Mouse (Mus musculus) MEL-GATA-1-ER (cell line): ENCODE measurements around the gene Nmnat2.

Experiments used
- DNase-seq: peaks from one replicate; pipeline ENCODE4 v3.0.0-alpha.2; 2012; ENCODE audit warnings: low read depth; ENCODE audit errors: extremely low read depth

Nmnat2 gene

GRCm38 (mm10) chr1:153122764-153123163 is 168.0 kb downstream of the Nmnat2 start:
- DNase-seq = no peak

- no peak for DNase-seq
Measured at GRCm38 (mm10) chr1:153124502-153124901, 169.7 kb downstream of the Nmnat2 start.

DNA sequence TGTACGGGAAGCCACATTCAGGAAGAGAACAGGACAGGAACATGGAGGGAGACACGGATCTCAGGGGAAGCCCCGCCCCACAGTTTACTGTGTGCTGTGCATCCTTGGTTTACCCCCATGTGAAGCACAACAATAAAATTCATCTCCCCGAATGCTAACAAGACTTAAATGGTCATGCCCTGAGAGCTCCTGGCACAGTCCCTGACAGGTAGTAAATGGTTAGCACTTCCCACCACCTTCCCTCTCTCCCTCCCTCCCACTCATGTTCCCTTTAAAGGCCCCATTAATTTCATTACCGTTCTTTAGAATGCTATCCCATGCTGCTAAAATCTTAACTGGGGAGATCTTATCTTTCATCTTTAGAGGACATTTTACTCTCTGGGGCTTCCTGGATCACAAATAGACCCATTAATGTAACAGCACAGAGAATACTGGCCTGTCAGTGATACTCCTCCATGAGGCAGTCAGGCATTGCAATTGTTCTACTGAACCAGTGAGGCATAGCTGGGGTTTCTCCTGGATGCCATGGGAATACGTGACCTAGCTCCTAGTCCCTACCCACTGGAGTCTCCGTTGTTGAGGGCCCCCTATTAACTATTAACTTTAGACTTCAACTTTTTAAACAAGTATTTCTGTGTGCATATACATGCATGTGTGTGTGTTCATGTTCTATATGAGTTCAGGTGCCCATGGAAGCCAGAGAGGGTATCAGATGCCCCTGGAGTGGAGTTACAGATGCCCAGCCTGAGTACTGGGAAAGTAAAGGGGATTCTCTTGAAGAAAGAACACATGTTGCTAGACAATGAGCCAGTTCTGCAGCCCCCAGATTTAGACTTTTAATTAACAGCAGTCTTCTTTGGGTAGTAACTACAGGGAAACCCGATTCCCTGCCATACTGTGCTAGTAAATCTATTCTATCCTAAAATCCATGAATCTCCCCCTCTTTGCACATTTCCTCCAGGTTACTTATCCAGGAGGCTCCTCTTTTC is 170.8 kb downstream of the Nmnat2 start:
- no peak for DNase-seq

DNA sequence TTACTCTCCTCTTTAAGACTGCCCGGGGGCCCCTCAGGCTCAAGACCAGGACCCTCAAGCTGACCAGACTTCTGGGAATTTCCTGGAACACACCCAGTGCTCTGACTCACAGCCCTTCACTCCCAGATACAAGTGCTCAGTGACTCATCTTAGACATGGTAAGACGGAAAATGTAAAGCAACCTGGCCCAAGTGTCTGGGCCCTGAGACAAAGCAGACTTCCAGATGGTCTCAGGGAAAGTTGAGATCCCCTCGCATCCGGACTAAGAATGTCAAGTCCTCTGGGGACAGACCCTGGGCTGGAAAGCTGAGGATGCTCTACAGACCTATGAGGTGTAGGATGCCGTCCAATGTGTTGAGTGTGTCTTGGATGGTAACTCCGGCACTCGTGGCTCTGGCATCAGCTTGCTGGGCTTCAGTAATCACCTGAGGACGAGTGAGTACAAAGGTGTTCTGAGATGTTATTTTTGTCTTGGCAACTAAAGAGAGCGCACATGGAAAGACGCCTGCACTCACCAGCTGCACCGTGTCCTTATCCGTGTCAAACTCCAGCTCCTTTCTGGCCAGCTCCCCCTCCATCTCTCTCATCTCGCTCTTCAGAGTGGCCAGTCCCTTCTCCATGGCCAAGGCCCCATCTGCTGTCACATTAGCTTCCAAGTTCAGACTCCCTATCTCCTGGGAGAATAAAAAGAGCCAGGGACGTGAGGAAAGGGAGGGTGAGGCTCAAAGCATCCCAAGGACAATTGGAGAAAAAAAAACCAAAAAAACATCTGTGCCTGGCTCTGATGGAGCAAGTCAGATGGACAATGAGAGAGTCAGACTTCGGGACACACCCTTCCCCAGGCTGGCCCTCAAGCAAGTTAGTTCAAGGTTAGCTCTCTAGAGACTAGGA is 171.9 kb downstream of the Nmnat2 start:
- no peak for DNase-seq

DNA sequence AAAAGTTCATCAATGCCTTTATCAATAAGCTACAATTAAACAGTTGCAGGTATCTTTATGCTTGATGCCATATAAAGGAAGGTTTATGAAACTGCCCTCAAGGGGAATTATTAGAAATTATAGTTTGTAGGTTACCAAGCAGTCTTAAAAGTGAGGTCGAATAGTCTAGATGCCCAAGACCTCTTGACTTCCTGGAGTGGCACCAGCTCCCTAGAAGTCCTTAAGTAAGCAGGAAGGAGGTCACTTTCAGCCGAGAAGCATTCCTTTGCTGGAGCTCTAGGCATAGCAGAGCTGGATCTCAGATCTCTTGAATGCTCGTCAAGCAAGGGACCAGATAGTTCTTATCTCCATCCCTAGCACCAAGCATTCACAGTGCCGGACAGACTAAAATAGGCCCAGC is 172.8 kb downstream of the Nmnat2 start:
- no peak for DNase-seq

DNA sequence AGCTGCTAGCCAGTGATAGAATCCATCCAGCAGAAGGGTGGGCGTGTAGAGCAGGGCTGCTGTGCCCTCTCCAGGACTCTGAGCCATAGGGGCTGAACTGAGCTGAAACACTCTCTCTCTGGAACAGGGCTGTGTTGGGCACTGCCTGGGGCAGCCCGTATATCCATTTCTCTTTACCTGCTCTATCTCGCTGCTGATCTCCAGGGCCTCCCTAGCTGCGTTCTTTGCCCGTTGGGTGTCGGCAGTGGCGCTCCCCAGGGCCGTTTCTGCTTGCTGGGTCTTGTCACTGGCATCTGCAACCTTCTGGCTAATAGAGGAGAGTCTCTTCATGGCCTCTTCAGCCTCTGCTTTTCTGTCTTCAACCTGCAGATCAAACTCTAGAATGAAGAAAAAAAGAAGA is 174.0 kb downstream of the Nmnat2 start:
- no peak for DNase-seq

GRCm38 (mm10) chr1:153129992-153130713 is 175.4 kb downstream of the Nmnat2 start:
- no peak for DNase-seq

DNA sequence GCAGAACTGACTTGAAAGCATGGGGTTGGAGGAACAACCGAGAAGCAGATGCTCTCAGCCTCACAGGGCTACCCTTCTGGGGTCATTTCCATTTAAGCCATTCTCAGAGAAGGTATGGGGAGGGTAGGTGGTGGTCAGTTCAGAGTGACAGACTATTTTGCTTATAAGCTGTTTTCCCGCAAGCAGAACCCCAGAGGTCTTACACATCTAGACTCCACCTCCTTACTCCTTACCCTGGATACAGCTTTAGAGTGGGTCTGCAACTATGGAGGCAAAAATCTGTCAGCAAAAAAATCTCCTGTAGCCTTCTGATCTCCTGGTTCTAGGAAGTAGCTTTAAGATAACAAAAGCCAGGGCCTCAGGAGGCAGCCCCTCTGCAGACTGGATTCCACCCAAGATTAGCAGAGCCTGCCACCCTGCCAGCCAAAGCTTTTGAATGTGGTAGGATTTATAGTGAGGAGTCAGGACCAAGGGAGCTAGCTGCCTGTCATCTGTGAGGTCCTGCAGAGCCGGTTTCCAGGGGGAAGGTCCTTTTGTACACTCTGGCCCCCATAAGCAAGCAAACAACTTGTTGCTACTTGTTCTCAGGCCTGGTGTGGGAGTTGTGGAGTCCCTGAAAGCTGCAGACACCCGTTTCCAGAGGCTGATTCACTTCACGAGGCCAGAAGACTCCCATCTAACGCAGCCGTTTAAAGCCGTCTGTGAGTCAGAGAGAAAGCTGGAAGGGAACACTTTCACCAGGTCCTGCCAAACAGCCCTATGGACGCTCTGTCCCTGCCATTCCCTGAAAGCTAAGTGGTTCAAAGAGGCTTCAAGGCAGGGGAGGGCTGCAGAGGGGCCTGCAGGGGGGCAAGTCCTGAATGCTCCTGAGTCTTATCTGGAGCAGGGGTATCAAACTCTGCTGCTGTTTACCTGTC is 179.3 kb downstream of the Nmnat2 start:
- no peak for DNase-seq

GRCm38 (mm10) chr1:153136647-153137046 is 181.9 kb downstream of the Nmnat2 start:
- DNase-seq = no peak

DNA sequence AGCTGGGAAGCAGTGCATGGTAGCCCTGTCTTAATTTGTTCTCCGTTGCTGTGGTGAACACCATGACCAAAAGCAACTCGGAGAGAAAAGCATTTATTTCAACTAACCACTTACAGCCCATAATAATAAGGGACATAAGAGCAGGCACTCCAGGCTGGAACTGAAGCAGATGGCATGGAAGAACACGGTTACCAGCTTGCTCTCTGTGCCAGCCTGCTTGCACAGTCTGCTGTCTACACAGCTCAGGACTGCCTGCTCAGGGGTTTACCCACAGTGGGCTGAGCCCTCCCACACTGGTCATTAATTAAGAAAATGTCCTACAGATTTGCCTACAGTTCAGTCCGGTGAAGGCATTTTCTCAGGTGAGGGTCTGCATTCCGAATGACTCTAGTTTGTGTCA is 183.7 kb downstream of the Nmnat2 start:
- no peak for DNase-seq

DNA sequence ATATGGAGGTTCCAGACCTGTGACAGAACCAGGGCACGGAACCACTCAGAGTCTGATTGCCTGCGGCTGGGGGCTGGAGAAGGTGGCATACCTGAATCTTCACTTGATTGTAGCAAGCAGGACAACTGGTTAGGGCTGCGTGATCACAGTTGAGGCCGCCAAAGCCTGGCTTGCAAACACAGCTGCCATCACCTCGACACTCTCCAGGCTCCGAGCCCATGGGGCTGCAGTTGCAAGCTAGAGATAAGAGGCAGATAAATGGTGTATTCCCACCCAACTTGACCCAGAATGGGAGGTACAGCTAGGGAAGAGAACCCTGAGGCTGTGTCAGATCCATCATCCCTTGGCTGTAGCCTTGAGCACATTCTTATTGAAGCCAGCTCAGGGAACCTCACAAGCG is 184.8 kb downstream of the Nmnat2 start:
- no peak for DNase-seq

DNA sequence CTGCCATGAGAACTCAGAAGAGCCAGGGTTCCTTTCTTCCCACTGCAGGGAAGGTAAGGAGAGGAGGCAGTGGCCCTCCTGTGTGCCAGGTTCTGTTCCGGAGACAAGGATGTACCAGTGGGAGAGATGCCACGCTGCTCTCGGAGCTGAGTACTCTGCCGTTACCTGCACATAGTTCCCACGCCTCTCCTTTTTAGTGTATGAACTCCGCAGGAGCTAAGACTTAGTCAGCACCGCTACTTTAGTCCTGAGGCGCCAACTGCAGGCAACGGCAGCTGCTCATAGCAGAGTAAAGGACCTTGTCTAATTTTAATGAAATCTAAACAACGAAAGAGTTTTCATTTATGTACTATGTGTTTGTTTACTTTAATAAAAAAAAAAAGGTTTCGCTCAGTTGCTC is 185.5 kb downstream of the Nmnat2 start:
- DNase-seq = no peak

GRCm38 (mm10) chr1:153140747-153141228 is 186.0 kb downstream of the Nmnat2 start:
- no peak for DNase-seq

DNA sequence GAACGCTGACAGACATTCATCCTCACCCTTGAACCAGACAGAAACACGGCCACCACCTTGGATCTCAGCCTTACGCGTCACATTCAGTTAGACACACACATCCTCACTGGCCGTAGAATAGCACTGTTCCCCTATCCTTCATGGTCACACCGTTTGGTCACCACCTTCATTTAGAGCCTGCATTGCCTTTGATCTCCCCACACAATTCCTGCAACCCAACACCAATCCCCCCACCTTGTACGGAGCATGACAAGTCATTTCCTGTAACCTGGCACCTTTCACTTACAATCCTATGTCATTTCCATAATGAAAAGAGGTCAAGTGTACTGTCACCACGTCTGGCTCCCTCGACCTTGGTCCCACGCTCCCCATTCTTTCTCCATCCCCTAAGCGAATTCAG is 189.2 kb downstream of the Nmnat2 start:
- no peak for DNase-seq

DNA sequence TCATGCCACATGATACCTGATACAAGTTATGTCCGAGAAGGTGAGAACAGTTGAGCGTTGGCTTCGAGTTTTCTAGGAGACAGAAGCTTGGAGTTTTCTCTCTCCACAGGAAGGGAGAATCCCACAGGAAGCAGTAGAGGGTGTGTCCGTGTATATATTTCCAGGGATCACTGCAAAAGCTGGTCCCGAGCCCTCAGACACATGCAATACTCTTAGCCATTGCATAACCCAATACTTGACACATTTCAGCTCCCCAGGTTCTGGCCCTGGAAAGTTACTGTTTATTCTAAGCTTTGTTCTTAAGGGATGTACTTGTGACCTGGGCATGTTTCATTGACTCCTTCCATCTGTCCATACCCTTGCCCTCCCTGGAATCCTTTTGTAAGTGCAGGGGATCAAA is 191.0 kb downstream of the Nmnat2 start:
- DNase-seq = no peak

- no peak for DNase-seq
Measured at GRCm38 (mm10) chr1:153152594-153152993, 197.8 kb downstream of the Nmnat2 start.

- no peak for DNase-seq
Measured at GRCm38 (mm10) chr1:153153619-153154137, 198.9 kb downstream of the Nmnat2 start.

DNA sequence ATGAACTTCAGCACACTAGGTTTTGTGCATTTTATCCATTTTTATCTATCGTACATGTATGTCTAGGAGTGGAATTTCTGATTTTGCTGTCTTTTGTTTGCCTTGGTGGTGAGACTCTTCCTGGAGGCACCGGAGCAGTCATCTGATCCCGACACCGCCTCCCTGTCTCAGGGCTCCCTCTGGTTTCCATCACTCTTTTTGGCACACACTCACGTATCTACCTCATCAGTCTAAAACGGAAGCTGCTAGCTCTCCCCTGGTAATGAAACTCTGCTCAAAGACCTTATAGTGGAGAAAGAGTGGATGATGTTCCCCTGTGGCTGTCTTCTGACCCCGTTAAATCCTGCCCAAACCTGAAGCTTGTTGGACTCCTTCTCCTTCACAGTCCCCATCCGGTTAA is 200.6 kb downstream of the Nmnat2 start:
- no peak for DNase-seq

DNA sequence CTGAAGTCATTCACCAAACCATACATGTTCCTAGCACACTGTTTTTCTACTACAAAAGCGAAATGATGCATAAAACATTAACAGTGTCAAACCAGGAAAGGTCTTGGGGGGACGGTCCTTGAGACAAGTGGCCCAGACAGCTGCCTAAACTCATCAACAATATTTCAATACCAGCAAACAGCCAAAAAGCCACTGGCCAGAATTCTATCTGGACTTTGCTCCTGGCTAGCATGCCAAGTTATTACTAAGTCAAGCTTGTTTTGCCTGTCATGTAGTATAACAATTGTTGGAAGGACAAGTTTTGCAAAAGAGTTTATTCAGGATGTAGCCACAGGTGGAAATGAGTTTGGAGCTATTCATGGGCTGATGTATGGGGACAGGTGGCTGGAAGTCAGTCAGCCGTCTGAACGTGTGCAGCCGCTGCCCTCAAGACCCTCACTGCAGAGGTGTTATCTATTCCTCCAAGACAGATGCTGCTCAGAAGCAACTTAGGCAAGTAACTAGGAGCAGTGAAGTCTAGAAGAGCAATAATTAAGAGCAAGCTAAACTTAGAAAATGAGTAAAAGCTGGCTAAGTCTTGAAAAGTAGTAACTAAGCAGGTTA is 202.3 kb downstream of the Nmnat2 start:
- no peak for DNase-seq

DNA sequence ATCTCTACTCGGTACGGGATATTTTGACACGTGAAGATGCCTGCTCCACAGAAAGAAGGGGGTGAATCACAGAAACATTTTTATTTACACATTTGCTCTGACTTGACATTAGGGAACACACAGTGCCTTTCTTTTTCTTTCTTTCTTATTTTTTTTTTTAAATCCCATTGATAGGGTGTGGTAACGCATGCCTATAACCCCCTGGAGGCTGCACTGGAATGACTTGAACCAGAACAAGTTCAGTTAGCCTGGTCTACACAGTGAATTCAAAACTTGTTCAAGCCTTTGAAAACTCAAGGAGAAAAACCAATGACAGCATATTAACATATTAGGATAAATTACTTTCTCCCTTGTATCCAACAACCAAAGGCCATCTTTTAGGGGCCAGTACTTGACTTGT is 204.3 kb downstream of the Nmnat2 start:
- no peak for DNase-seq
